Comparison of ENCODE assay signal across 8 mouse cellular contexts in genomic region chr4:155894311-155894881, GRCm38 (mm10). TPM values are rescaled to one million over a fixed set of nuclear protein-coding genes. Genes with fewer than 3 reads are reported as not detected.
DNase-seq lines count a peak whose midpoint lies in the region; ATAC-seq lines count a peak whose summit lies in the region.

No protein-coding gene starts in this region.

- no peak; the same call in 1 of the 2 replicates for ATAC-seq in embryonic facial prominence, embryonic 14.5 days (ENCODE audit: low read depth)
- ATAC-seq in liver, embryonic 11.5 days (replicated peaks; ENCODE audit: low FRiP score): peak; percentile 48

- 20% methylated on average over 8 of the region's 8 CpGs for WGBS in embryonic facial prominence, embryonic 14.5 days
- WGBS in liver, embryonic 11.5 days: 19% methylated on average over 8 of the region's 8 CpGs

- peak overlapping the region; percentile 52; the same call in 1 of the 2 replicates for H3K27ac ChIP-seq in embryonic facial prominence, embryonic 14.5 days (replicated peaks; ENCODE audit: low read depth, low read length)
- peak overlapping the region; percentile 40; the same call in 1 of the 2 replicates for H3K27ac ChIP-seq in liver, embryonic 11.5 days (ENCODE audit: low read depth, low read length)

- H3K36me3 ChIP-seq in embryonic facial prominence, embryonic 14.5 days (ENCODE audit: control insufficient read depth, insufficient read depth, low read length): peaks cover 27% of the 10 kb centered on the region
- peaks cover 15% of the 10 kb centered on the region for H3K36me3 ChIP-seq in liver, embryonic 11.5 days (ENCODE audit: control insufficient read depth, insufficient read depth, low read length)

- H3K4me3 ChIP-seq in embryonic facial prominence, embryonic 14.5 days (ENCODE audit: low read depth, low read length): peak overlapping the region; percentile 4
- H3K4me3 ChIP-seq in liver, embryonic 11.5 days (ENCODE audit: low read depth, low read length): peak overlapping the region; percentile 96

- H3K9me3 ChIP-seq in embryonic facial prominence, embryonic 14.5 days (ENCODE audit: control insufficient read depth, low read length): no peaks in the 10 kb centered on the region
- no peaks in the 10 kb centered on the region for H3K9me3 ChIP-seq in liver, embryonic 11.5 days (ENCODE audit: control insufficient read depth, low read length)

- H3K4me1 ChIP-seq in embryonic facial prominence, embryonic 14.5 days (ENCODE audit: control insufficient read depth, insufficient read depth, low read length): peaks cover 32% of the 10 kb centered on the region
- peaks cover 34% of the 10 kb centered on the region for H3K4me1 ChIP-seq in liver, embryonic 11.5 days (replicated peaks; ENCODE audit: control insufficient read depth, insufficient read depth, low read length)

- no peaks in the 10 kb centered on the region for H3K27me3 ChIP-seq in embryonic facial prominence, embryonic 14.5 days (replicated peaks; ENCODE audit: control insufficient read depth, insufficient read depth, low read length)
- H3K27me3 ChIP-seq in liver, embryonic 11.5 days (replicated peaks; ENCODE audit: control insufficient read depth, insufficient read depth, low read length): no peaks in the 10 kb centered on the region

- H3K4me2 ChIP-seq in embryonic facial prominence, embryonic 14.5 days (ENCODE audit: low read depth, low read length): peak overlapping the region; percentile 97
- H3K4me2 ChIP-seq in liver, embryonic 11.5 days: peak overlapping the region; percentile 99

- peak overlapping the region; percentile 21; the same call in 1 of the 2 replicates for H3K9ac ChIP-seq in embryonic facial prominence, embryonic 14.5 days (ENCODE audit: low read depth, low read length)
- peak overlapping the region; percentile 95 for H3K9ac ChIP-seq in liver, embryonic 11.5 days (ENCODE audit: low read depth, low read length)

- DNase-seq in 3T3-L1 (ENCODE audit: low read depth, low spot score): peak; percentile 81
- DNase-seq in adipocyte (ENCODE audit: low spot score): peak; percentile 45
- peak; percentile 63 for DNase-seq in embryonic facial prominence, embryonic 14.5 days (ENCODE audit: low spot score)
- peak; percentile 86 for DNase-seq in heart, adult 8-10 months (ENCODE audit: low spot score)
- peak; percentile 67 for DNase-seq in kidney, adult 9 months
- DNase-seq in liver, embryonic 11.5 days (ENCODE audit: low spot score): peak; percentile 53
- DNase-seq in naive thymus-derived CD4-positive, alpha-beta T cell, adult 2 months (ENCODE audit: low read depth): peak; percentile 39
- DNase-seq in thymus, postnatal 10 days (ENCODE audit: low spot score in 2 of 2): peak; percentile 55 to 58

RNA-seq across cellular contexts. Expression of gene Acap3, which starts 2.8 kb away (rescaled TPM):
- polyA plus RNA-seq in embryonic facial prominence, embryonic 14.5 days (2014; fragmentation: Nextera tagmentation; extraction: Ambion mirVana): 23.9 and 24.2 TPM in 2 replicates
- 10 to 100 TPM in 2 of 4 experiments, 1 to 10 TPM in 2; 9.5 to 13.8 (median 10.9) TPM for total RNA-seq in heart, adult 8-10 months (2022)
- 16.1 and 17.9 TPM in 2 replicates for polyA plus RNA-seq in liver, embryonic 11.5 days (2014; fragmentation: Nextera tagmentation; extraction: Ambion mirVana)

RNA-seq across cellular contexts. Expression of gene Pusl1, which starts 2.8 kb away (rescaled TPM):
- polyA plus RNA-seq in embryonic facial prominence, embryonic 14.5 days (2014; fragmentation: Nextera tagmentation; extraction: Ambion mirVana): 48.3 and 49.4 TPM in 2 replicates
- total RNA-seq in heart, adult 8-10 months (2022): 10 to 100 TPM in 3 of 4 experiments, 1 to 10 TPM in 1; 9.6 to 11.9 (median 10.9) TPM
- polyA plus RNA-seq in liver, embryonic 11.5 days (2014; fragmentation: Nextera tagmentation; extraction: Ambion mirVana): 48.5 and 49.1 TPM in 2 replicates

RNA-seq across cellular contexts. Expression of gene Ints11, which starts 25.1 kb away (rescaled TPM):
- polyA plus RNA-seq in embryonic facial prominence, embryonic 14.5 days (2014; fragmentation: Nextera tagmentation; extraction: Ambion mirVana): 53.5 and 68.4 TPM in 2 replicates
- 10 to 100 TPM; 13.9 to 14.5 (median 14.1) TPM for total RNA-seq in heart, adult 8-10 months (2022)
- 79.3 and 86.8 TPM in 2 replicates for polyA plus RNA-seq in liver, embryonic 11.5 days (2014; fragmentation: Nextera tagmentation; extraction: Ambion mirVana)

RNA-seq across cellular contexts. Expression of gene Cptp, which starts 25.2 kb away (rescaled TPM):
- polyA plus RNA-seq in embryonic facial prominence, embryonic 14.5 days (2014; fragmentation: Nextera tagmentation; extraction: Ambion mirVana): 15.6 and 16.5 TPM in 2 replicates
- 1 to 10 TPM; 7.3 to 9.9 (median 8.6) TPM for total RNA-seq in heart, adult 8-10 months (2022)
- 16.4 and 16.9 TPM in 2 replicates for polyA plus RNA-seq in liver, embryonic 11.5 days (2014; fragmentation: Nextera tagmentation; extraction: Ambion mirVana)

RNA-seq across cellular contexts. Expression of gene Tas1r3, which starts 31.2 kb away (rescaled TPM):
- polyA plus RNA-seq in embryonic facial prominence, embryonic 14.5 days (2014; fragmentation: Nextera tagmentation; extraction: Ambion mirVana): 0.36 and 0.38 TPM in 2 replicates
- under 1 TPM; 0.17 to 0.19 (median 0.19) TPM for total RNA-seq in heart, adult 8-10 months (2022)
- polyA plus RNA-seq in liver, embryonic 11.5 days (2014; fragmentation: Nextera tagmentation; extraction: Ambion mirVana): 0.22 and 0.26 TPM in 2 replicates
